Mouse (Mus musculus) naive thymus-derived CD4-positive, alpha-beta T cell, adult 2 months (primary cell): Measurements from ENCODE around the gene Zfp775.
A peak's percentile ranks its signal among the peaks of the same experiment; 100 is the strongest.

Experiments used
- DNase-seq: peaks from one replicate; pipeline ENCODE4 v3.0.0-alpha.2; 2011; ENCODE audit warnings: low read depth

Gene Zfp775

GRCm38 (mm10) chr6:48628808-48629660 lies 27.2 kb downstream of the Zfp775 start:
- DNase-seq = peak; percentile 71

- no peak for DNase-seq
Observed at GRCm38 (mm10) chr6:48629661-48630034, 27.8 kb downstream of the Zfp775 start.

GRCm38 (mm10) chr6:48630831-48631230 lies 29.0 kb downstream of the Zfp775 start:
- DNase-seq = no peak

- DNase-seq = no peak
Observed at GRCm38 (mm10) chr6:48635105-48635504, 33.2 kb downstream of the Zfp775 start.

GRCm38 (mm10) chr6:48636515-48636914 lies 34.7 kb downstream of the Zfp775 start:
- no peak for DNase-seq

GRCm38 (mm10) chr6:48637811-48638500 lies 36.1 kb downstream of the Zfp775 start:
- no peak for DNase-seq

- DNase-seq = no peak
Observed at GRCm38 (mm10) chr6:48638553-48638952, 36.7 kb downstream of the Zfp775 start.

- no peak for DNase-seq
Observed at GRCm38 (mm10) chr6:48641391-48641790, 39.5 kb downstream of the Zfp775 start.

GRCm38 (mm10) chr6:48642764-48643292 lies 41.0 kb downstream of the Zfp775 start:
- DNase-seq = peak; percentile 86

- peak; percentile 92 for DNase-seq
Observed at GRCm38 (mm10) chr6:48645660-48646308, 43.9 kb downstream of the Zfp775 start.

GRCm38 (mm10) chr6:48646309-48646690 lies 44.4 kb downstream of the Zfp775 start:
- no peak for DNase-seq

- DNase-seq = peak; percentile 93
Observed at GRCm38 (mm10) chr6:48646995-48647394, 45.1 kb downstream of the Zfp775 start, which contains the start of gene Gimap8. Gene Gimap8 (plus strand): TSS chr6:48647234.

GRCm38 (mm10) chr6:48647611-48648010 lies 45.7 kb downstream of the Zfp775 start:
- peak; percentile 38 for DNase-seq

- no peak for DNase-seq
Observed at GRCm38 (mm10) chr6:48648779-48649178, 46.9 kb downstream of the Zfp775 start.

- no peak for DNase-seq
Observed at GRCm38 (mm10) chr6:48650041-48650440, 48.2 kb downstream of the Zfp775 start.

GRCm38 (mm10) chr6:48658721-48659120 lies 56.9 kb downstream of the Zfp775 start:
- DNase-seq = no peak

GRCm38 (mm10) chr6:48664750-48665149 lies 62.9 kb downstream of the Zfp775 start:
- DNase-seq = peak; percentile 36

- DNase-seq = no peak
Observed at GRCm38 (mm10) chr6:48665471-48665870, 63.6 kb downstream of the Zfp775 start.

GRCm38 (mm10) chr6:48666159-48666586 lies 64.3 kb downstream of the Zfp775 start:
- DNase-seq = peak; percentile 45

- DNase-seq = no peak
Observed at GRCm38 (mm10) chr6:48668022-48668421, 66.2 kb downstream of the Zfp775 start.

GRCm38 (mm10) chr6:48669446-48669969 lies 67.6 kb downstream of the Zfp775 start:
- DNase-seq = peak; percentile 60
